Mouse (Mus musculus): ENCODE results near the gene AI597479.

AI597479 gene

DNA sequence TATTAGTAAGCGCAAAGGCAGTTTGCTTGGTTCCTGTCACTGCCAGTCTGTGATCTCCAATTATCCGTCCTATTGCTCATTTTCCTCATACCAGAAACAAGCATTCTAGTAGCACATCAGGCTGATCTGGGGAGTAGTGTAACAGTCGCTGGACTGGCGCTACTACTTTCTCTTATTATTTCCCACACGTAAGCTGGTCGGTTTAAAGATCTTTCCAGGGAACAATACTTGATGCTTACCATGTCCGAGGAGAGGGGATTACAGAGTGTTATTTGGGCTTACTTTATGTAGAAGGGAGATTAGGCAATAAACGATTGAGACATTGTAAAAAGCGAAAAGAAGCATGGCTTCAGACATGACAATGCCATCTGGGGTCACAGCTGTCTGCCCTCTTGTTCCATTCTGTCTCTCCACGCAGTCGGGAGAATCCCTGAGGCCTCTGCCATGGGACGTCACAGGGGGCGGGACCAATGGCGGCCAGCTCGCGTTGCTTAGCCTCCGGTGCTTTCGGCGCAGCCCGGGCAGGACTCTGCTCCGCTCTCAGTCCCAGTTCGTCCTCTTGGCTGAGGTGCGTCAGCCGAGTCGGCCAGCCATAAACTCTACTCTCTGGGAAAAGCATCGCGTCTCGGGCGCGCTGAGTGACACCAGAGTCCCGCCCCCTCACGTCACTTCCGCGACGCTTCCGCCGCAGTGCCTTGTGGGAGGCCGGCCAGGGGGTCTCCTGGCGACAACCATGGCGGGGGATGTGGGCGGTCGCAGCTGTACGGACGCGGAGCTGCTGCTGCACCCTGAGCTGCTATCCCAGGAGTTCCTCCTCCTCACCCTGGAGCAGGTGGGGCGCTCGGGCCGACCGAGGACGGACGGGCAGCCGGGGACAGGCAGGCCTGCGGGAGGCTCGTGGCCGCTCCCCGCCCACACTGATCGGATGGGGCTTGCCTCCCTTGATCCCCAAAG is at the start of gene AI597479, which contains the start of gene Tgfbrap1:
TSS of gene AI597479 (plus strand) at position 680 of the 954 bp plus-strand sequence.
TSS of gene Tgfbrap1 (minus strand) at position 607 of the 954 bp plus-strand sequence.
- peak; percentile 95 for DNase-seq

DNA sequence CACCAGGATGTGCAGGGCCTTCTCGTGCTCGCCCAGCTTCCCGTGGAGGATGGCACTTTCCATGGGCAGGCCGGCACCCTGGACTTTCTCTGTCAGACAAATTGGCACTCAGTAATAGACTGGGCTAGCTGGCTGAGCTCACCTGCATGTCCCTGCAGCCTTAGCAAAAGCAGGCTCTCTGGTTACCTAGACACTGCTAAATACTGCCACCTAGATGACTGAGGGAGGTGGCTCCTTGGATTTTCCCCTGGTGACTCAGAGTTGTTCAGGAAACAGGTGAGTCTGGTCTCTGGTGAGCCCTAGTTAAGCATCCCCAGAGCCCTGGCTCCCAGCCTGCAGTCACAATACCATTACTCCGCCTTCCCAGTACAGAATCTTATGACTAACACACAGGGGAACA is 46.6 kb upstream of the AI597479 start:
- no peak for DNase-seq

DNA sequence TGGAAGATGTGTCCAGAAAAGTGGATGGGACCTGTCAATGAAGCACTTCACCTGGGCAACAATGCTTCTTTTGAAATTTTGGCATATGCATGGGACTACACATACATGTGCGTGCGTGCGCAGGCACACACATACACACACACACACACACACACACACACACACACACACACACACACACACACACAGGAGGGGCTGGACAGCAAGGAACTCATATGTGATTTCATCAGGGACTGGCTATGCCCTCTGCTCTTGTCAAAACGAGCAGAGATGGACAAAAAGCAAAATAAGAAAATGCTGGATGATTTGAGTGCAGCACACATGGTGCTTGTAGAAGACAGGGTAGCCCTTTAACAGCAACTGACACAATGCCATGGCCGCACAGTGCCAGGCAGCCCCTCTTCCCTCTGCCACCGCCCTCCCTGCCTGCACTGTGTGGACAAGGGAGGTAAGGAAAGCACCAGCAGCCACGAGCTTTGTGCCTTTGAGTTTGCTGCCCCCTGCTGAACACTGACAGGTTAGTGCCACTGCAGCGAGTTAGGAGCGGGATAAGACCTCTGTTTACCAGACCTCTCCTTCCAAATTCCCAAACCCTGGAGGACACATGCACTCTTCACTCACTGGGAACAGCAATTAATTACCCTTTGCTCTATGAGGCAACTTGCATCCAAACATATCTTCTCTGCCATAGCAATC is 32.7 kb upstream of the AI597479 start:
- DNase-seq = peak; percentile 84

DNA sequence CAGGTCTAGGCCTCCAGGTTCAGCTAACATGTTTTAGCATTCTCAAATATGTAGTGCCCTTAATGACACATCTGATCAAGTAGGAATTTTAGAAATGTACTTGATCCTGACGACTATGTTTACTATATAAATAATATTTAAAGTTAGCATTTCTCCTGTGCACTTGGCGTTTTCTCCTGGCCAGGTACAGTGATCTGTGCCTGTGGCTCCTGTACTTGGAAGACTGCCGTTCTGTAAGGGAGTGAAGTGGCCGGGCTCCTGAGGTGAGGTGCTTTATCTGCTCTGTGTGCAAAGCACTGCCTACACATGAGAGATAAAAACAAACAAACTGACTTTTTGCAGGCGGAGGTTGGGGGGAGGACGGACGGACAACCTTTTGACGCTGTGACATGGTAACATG is 31.9 kb upstream of the AI597479 start:
- DNase-seq = no peak

DNA sequence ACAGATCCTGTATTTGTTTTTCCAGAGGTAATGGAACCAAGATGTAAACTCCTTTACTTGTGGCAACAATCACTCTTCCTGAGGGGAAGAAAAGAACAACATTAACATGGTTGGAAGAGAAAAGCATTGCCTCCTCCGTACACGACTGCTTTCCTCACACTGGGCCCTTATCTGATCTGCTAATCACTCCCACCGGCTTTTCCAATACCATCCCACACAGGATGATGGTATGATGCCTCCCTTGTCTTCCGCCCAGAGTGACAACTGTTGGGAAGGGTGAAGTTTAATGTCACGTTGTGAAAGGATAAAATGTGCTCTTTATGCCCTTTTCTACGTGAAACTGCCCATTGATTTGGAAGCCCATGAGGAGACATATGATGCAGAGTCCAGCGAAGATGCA is 31.0 kb upstream of the AI597479 start:
- DNase-seq = no peak

DNA sequence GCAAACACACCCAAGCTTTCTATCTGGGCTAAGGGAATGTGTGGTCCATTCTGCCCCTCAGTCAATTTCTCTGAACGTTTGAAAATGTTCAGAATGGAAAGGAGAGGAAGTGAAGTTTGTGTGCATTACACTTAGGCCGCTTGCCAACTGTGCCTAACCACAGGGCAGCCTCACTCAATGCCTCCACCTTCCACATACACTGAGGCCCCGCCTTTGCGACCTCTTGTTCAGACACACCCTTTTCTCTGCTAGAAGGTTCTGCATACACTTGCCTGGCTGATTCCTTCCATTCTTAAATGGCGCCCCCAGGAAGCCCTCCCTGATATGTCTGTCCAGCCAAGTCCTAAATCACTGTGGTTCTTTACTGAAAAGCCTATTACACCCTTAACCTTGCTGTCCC is 27.8 kb upstream of the AI597479 start:
- DNase-seq = peak; percentile 29

DNA sequence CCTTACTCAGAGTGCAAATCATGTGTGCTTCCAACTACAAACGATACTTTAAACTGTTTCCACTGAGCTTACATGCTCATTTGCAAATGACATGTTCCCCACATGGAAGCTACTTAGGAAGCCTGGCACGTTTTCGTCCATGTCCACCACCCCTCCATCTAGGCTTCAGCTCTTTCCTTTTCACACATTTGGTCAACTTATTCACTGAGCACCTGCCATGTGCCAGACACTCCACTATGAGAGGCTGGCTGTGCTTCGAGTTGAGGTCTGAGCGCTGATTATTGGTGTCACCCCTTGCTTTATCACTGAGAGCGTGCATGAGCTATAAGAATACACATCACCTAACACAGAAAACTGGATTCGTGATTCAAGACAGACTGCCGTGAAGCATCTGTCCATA is 26.5 kb upstream of the AI597479 start:
- DNase-seq = no peak

DNA sequence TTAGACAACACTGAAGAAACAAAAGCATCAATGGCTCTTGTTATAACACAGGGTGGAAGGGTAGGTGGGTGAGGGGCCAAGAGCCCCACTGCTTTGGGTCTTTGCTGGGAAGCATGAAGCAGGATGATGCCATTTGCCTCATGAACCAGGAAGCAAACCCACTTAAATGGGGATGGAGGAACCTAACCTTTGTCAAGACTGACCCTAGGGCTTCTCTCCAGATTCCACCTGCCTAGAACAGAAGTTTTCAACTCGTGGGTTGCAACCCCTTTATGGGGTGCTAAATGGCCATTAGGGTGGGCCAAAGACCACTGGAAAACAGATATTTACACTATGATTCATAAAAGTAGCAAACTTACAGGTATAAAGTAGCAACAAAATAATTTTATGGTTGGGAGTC is 25.9 kb upstream of the AI597479 start:
- DNase-seq = no peak

DNA sequence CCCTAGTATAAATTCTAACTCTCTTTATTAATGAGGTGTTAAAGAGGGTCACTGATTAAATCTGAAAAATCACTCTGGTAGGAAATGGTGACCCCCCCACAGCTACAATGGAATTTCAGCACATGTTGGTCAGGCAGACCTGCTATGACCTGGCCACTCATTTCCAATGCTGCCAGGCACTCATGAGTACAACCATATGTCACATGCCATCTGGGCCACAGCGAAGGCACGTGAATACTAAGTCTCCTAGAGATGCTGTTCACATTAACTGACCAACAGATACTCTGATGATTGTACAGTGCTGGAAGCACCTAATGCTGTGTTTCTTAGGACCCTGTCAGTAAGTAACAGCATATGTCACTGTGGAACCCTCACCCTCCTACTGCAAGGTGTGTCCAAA is 23.7 kb upstream of the AI597479 start:
- DNase-seq = no peak

DNA sequence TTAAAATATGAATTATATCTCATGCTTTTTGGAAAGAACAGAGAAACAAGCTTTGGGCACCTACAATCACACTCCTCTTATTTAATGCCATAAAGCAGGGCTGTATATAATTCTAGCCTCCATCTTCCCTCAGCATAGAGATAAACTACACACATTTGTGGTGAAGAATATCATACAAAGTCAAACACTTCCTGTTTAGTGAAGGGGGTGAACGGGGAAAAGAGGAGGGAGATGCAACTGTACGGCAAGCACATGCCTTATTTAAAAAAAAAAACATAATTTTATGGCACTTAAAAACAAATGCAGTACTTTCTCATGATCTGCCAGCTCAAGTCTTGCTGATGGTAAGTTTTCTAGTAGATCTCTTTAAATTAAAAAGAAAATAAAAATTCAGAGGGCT is 20.4 kb upstream of the AI597479 start:
- DNase-seq = no peak

DNA sequence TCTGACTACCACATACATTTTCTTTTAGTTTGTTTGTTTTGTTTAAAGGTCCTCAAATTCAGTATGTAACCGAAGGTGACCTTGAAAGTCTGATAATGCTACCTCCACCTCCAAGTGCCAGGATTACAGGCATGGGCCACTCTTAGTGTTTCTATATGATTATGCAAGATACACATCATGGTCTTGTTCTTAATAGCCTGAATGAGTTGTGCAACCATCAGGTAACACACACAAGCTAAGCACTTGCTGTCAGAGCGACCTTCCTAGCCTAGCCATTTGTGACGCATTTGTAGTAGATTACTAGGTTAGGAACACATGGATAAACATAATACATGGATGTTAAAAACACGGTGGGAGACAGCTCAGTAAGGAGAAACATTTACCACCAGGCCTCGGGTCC is 15.6 kb upstream of the AI597479 start:
- no peak for DNase-seq

DNA sequence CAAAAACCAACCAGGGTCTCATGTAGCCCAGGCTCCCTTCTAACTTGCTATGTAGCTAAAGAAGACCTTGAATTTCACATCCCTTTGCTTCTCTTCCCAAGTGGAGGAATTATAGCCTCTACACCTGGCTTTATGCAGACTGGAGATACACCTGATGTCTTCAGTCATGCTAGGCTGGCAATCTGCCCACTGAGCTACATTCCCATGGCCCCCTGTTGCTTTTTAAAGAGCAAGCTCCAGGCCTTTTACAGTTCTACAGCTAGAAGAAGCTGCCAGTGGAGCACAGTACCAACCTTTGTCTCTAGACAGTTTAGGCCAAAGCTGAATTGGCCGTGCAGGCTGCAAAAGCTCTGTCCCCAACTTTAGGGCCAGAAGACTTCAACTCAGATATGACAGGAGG is 8.1 kb upstream of the AI597479 start:
- no peak for DNase-seq

DNA sequence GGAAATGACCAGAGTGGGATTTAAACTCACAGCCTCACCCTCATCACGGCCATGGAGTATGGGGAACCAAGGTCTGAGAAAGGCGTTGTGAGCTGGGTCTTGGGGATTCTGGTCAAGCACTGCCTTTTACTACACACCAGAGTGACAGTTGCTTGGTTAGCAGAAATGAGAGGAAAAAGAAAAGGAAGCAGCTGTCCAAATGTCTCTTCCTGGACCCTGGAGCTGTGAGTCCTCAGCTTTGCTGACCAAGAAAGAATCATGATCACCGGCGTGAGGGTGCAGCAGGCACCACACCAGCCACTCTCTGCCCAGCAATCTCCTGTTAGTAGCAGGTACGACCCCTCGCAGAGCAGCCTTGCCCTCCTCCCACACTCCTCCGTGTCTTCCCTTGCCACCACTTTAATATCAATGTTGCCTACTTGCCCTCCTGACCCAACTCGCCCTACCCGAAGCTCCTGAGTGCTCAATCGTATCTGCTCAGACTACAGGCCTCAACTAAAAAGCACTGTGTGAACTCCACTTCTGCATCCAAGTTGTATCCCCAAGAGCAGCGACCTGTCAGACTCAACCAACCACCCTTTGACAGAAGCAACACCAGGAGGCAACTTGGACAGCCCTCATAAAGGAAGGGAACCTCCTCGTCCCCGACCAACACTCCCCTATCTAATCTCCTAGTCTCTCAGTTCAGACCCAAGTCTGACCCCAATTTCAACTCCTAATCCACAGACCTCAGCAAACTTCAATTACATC is 7.0 kb upstream of the AI597479 start:
- no peak for DNase-seq

DNA sequence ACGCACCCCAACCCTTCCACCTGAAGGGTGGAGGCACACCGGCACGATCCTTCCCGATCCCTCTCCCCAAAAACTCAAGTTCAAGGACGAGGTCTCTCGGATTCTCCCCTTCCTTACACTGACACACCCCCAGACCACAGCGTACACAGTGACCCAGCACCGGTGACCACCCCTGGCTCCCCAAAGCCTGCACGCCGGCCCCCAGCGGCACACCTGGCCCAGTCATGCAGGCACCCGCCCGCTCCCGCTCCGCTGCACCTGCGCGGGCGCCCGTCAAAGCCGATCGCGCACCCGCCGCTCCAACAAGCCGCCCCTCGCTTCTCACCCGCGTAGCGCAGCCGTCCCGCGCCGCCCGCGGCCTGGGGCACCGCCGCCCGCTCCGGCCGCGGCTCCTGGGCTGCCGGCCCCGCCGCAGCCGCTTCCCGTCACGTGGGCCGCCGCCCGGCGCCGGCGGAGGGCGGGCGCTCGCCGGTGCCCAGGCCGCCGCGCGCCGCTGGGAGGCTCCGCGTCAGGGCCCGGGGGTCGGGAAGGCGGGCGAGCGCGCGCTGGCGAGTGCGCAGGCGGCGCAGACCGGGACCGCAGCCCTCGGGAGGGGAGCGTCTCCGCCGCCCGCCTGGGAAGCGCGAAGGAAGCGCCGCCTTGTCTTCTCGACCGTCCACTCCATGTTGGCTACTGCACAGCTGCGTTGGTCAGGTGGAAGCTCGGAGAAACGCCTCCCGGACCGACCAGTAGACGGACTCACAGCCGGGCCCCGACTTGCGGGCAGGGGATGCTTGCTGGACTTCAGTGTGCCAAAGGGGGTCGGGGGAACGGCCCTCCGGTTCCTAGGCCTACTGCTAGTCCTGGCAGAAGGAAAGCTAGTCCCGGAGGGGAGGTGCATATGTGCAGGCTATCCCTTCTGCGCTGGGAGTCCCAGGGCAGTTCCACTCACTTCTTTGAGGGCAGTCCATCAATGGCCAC is 6.2 kb upstream of the AI597479 start:
- peak; percentile 71 for DNase-seq

DNA sequence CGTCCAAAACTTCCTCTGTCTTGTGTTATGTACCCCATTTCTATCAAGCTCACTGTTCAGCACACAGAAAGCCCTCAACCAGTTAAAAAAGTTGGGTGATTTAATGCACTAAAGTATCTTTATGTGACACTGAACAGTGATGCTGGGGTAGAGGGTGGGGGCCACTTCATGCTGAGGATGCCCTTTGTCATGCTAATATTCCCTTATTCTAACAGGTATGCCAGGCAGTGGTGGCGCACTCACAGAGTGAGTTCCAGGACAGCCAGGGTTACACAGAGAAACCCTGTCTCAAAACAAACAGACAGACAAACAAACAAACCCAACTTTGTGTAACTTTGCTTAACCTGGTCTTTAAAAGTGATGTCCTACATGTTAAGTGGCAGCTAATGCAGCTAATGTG is 4.3 kb upstream of the AI597479 start:
- DNase-seq = no peak

DNA sequence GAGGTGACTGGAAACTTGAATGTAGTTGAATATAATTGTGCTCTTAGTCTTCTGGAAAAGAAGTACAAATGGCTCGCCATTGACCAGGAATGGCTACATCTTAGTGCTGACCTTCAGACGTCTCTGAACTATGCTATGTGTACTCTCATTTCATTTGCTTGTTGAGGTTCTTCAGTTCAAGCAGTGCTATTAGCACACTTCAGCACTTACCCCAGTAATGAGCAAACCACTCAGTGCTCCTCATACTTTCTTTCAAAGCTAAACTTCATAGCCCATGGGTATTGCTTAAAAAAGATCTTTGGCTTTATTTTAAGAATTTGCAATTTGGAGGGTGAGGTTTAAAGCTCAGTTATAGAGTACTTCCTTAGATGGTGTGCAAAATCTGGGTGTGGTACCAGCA is 10.2 kb downstream of the AI597479 start:
- no peak for DNase-seq

DNA sequence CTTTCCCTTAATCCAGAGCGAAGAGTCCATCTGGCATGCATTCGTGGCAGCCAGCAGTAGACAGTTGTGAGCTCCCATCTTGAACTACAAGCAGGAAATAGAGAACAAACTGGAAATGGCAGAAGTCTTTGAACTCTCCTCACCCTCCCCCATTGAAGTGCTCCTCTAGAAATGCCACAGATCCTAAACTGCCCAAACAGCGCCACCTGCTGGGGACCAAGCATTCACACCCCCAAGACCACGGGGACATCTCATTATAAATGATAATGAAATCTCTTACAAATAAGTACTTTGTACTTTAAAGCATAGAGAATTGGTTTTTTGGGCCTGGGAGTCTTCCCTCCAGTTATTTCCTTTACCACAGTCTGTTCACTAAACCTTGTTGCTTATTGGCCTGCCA is 12.0 kb downstream of the AI597479 start:
- peak; percentile 74 for DNase-seq

DNA sequence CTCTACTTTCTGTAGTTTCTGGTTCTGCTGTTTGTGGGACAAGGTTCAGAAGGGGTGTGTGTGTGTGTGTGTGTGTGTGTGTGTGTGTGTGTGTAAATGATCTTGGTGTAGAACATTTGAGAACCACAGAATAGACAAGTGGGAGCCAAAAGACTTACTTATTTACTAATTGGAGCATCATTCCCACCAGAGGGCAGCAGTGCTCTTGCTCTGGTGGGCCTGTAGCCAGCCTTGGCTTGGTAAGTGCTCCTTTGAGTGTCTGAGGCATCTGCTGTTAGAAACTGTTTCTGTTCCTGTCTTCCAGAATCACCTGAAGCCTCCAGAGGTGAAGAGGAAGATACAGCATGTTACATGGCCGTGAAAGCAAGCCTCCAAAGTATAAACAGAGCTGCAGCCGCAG is 14.4 kb downstream of the AI597479 start:
- DNase-seq = peak; percentile 74

DNA sequence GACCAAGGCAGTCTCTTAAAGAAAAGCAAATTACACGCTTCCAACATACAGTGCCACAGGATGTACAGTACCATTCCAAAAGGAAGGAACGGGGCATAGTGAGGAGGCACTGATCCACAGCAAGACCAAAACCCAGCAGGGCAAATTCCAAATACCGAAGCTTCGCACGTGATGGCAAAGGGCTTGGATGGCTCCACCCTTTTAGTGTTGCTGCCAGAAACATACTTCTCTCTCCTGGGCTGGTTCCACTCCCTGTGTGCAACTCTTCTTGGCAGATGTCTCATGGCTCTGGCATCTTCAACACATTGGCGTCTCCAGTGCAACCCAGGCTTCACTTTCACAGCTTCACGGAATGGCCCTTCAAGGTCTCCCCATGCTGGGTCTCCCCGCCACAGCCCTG is 18.9 kb downstream of the AI597479 start:
- no peak for DNase-seq

DNA sequence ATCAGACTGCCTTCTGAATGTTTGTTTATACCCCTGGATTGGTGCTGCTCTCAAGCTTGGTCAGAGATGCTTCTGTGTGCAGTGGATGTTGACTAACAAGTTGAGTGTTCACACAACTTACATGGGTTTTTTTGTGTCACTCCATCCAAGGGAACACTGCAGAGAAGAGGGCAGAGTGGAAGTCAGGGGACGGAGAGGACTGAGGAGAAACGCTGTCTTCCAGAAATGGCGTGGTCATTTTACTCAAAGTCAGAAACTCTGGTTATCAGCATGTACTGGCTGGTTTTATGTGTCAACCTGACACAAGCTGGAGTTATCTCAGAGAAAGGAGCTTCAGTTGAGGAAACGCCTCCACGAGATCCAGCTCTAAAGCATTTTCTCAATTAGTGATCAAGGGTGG is 22.4 kb downstream of the AI597479 start:
- no peak for DNase-seq

DNA sequence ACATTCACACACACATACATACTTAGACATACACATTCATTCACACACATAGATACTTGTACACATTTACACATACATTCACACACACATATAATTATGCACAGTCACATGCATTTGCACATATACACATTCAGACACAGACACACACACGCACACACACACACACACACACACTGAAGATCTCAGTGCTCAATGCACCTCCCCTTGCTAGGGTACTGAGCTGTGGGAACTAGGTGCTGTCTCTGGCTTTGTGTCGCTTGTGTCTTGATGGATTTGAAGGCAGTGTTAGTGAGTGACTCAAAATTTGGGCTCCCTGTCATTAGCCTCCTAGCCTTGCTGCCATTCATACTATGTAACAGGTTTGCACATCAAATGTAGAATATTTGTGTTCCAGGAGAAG is 24.1 kb downstream of the AI597479 start:
- DNase-seq = no peak

DNA sequence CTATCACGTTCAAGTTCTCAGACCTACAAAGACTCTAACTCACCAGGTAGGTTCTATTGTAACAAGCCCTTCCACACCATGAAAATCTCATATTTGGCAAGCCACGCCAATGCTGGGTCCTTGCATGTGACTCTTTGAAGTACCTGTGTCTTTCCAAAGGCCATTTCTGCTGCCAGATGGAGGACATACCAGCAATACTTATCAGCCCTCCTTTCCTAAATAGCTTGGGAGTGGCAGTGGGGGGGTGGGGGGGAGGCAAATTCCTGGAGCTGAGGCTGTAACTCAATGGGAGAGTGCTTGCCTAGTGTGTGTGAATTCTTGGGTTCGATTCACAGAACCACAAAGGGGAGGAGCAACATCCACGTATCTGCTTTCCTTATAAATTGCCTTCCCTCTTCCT is 26.2 kb downstream of the AI597479 start:
- DNase-seq = no peak
